8 mouse cellular contexts compared by ENCODE assay signal in genomic region chr8:71370711-71371235, GRCm38 (mm10). TPM values are rescaled to one million over a fixed set of nuclear protein-coding genes. Genes with fewer than 3 reads are reported as not detected.
DNase-seq lines count a peak whose midpoint lies in the region; ATAC-seq and TF ChIP-seq lines count a peak whose summit lies in the region.

No protein-coding gene starts in this region.

- TF ChIP-seq CTCF in lung, adult 2 months (IDR thresholded peaks at IDR 0.05; ENCODE audit: insufficient read depth, low read length), result no peak

- H3K4me2 ChIP-seq in hindbrain, embryonic 15.5 days, result peak overlapping the region; percentile 63
- peak overlapping the region; percentile 51 for H3K4me2 ChIP-seq in neural tube, embryonic 12.5 days (replicated peaks)

- H3K9ac ChIP-seq in hindbrain, embryonic 15.5 days, result peak overlapping the region; percentile 50
- H3K9ac ChIP-seq in neural tube, embryonic 12.5 days, result no peak overlapping the region

- peak overlapping the region; percentile 63; the same call in 1 of the 2 replicates for H3K27ac ChIP-seq in brown adipose tissue, adult 24 weeks (replicated peaks; ENCODE audit: low read depth, low read length)
- H3K27ac ChIP-seq in hindbrain, embryonic 15.5 days (replicated peaks), result peak overlapping the region; percentile 84
- no peak overlapping the region for H3K27ac ChIP-seq in neural tube, embryonic 12.5 days

- peak overlapping the region; percentile 94 for H3K4me3 ChIP-seq in lung, adult 2 months (replicated peaks; ENCODE audit: extremely low read depth, low read depth, low read length)
- H3K4me3 ChIP-seq in brown adipose tissue, adult 24 weeks (ENCODE audit: insufficient read depth, low read depth, low read length), result 0 out of 2 replicates have a peak overlapping the region, but pooled peaks have one; percentile 11
- H3K4me3 ChIP-seq in hindbrain, embryonic 15.5 days, result peak overlapping the region; percentile 56
- peak overlapping the region; percentile 74 for H3K4me3 ChIP-seq in neural tube, embryonic 12.5 days

- intact Hi-C loops in gastrocnemius, postnatal 14 days (cut with DNase I; ENCODE audit: low total_unique reads), result loop anchor here (5.0 to 10.0 kb wide), 2 partner anchors 37 to 94 kb away; partner anchors contain the start of genes Abhd8, Ankle1, Dda1 and Mrpl34

- H3K9me3 ChIP-seq in hindbrain, embryonic 15.5 days, result no peaks in the 10 kb centered on the region
- no peaks in the 10 kb centered on the region for H3K9me3 ChIP-seq in neural tube, embryonic 12.5 days

- DNase-seq in lung, adult 2 months, result no peak
- no peak for DNase-seq in lung, adult 18-20 months
- no peak for DNase-seq in gastrocnemius, postnatal 14 days
- DNase-seq in right cerebral cortex, postnatal 25 days, result no peak
- no peak for DNase-seq in lung, postnatal 36 days

- no peaks in the 10 kb centered on the region for H3K27me3 ChIP-seq in hindbrain, embryonic 15.5 days
- no peaks in the 10 kb centered on the region for H3K27me3 ChIP-seq in neural tube, embryonic 12.5 days (replicated peaks)

- no peak for TF ChIP-seq POLR2A in lung, adult 2 months (IDR thresholded peaks at IDR 0.05; ENCODE audit: borderline replicate concordance, extremely low read depth, low read depth, low read length)

- H3K4me1 ChIP-seq in lung, adult 2 months (ENCODE audit: control insufficient read depth, insufficient read depth, low read length), result peaks cover 16% of the 10 kb centered on the region
- H3K4me1 ChIP-seq in brown adipose tissue, adult 24 weeks (ENCODE audit: control insufficient read depth, insufficient read depth, insufficient read length, low read length), result peaks cover 8% of the 10 kb centered on the region; the same call in 1 of the 2 replicates
- peaks cover 40% of the 10 kb centered on the region for H3K4me1 ChIP-seq in hindbrain, embryonic 15.5 days (replicated peaks)
- peaks cover 35% of the 10 kb centered on the region for H3K4me1 ChIP-seq in neural tube, embryonic 12.5 days

- 13% methylated on average over 5 of the region's 5 CpGs for WGBS in lung, adult 2 months
- WGBS in hindbrain, embryonic 15.5 days, result 30% methylated on average over 5 of the region's 5 CpGs
- 18% methylated on average over 5 of the region's 5 CpGs for WGBS in neural tube, embryonic 12.5 days

- ATAC-seq in hindbrain, embryonic 15.5 days (ENCODE audit: low FRiP score, low read depth), result no peak
- ATAC-seq in neural tube, embryonic 12.5 days (ENCODE audit: low FRiP score, low read depth), result no peak

- peaks cover 10% of the 10 kb centered on the region; the same call in 1 of the 2 replicates for H3K36me3 ChIP-seq in hindbrain, embryonic 15.5 days
- peaks cover 26% of the 10 kb centered on the region for H3K36me3 ChIP-seq in neural tube, embryonic 12.5 days

RNA-seq across cellular contexts. Expression of gene Ocel1, which starts 0.3 kb away (rescaled TPM):
- 16.9 and 21.1 TPM in 2 replicates for polyA plus RNA-seq in lung, adult 2 months (2012; rRNA removed)
- polyA plus RNA-seq in brown adipose tissue, adult 24 weeks (2012; ENCODE audit: insufficient read depth, insufficient read length, missing spikeins), result 8.3 and 9.1 TPM in 2 replicates
- polyA plus RNA-seq in hindbrain, embryonic 15.5 days (2015; fragmentation: Nextera tagmentation; extraction: Ambion mirVana), result 6.6 and 7.4 TPM in 2 replicates
- polyA plus RNA-seq in neural tube, embryonic 12.5 days (2016; fragmentation: Nextera tagmentation; extraction: Ambion mirVana), result 5.3 and 5.7 TPM in 2 replicates
- 1 to 10 TPM; 5.9 to 7.5 TPM for total RNA-seq in gastrocnemius, postnatal 14 days (2021)

RNA-seq across cellular contexts. Expression of gene Use1, which starts 4.1 kb away (rescaled TPM):
- 111 and 121 TPM in 2 replicates for polyA plus RNA-seq in lung, adult 2 months (2012; rRNA removed)
- polyA plus RNA-seq in brown adipose tissue, adult 24 weeks (2012; ENCODE audit: insufficient read depth, insufficient read length, missing spikeins), result 116 and 173 TPM in 2 replicates
- polyA plus RNA-seq in hindbrain, embryonic 15.5 days (2015; fragmentation: Nextera tagmentation; extraction: Ambion mirVana), result 113 TPM in 2 replicates
- 82.8 and 91.6 TPM in 2 replicates for polyA plus RNA-seq in neural tube, embryonic 12.5 days (2016; fragmentation: Nextera tagmentation; extraction: Ambion mirVana)
- total RNA-seq in gastrocnemius, postnatal 14 days (2021), result 10 to 100 TPM; 96.4 to 100.0 TPM

RNA-seq across cellular contexts. Expression of gene Nr2f6, which starts 11.0 kb away (rescaled TPM):
- 133 and 205 TPM in 2 replicates for polyA plus RNA-seq in lung, adult 2 months (2012; rRNA removed)
- polyA plus RNA-seq in brown adipose tissue, adult 24 weeks (2012; ENCODE audit: insufficient read depth, insufficient read length, missing spikeins), result 43.4 and 56.0 TPM in 2 replicates
- 29.3 and 31.4 TPM in 2 replicates for polyA plus RNA-seq in hindbrain, embryonic 15.5 days (2015; fragmentation: Nextera tagmentation; extraction: Ambion mirVana)
- 61.5 and 67.0 TPM in 2 replicates for polyA plus RNA-seq in neural tube, embryonic 12.5 days (2016; fragmentation: Nextera tagmentation; extraction: Ambion mirVana)
- 10 to 100 TPM; 16.0 to 21.5 TPM for total RNA-seq in gastrocnemius, postnatal 14 days (2021)

RNA-seq across cellular contexts. Expression of gene Ushbp1, which starts 24.8 kb away (rescaled TPM):
- 155 and 170 TPM in 2 replicates for polyA plus RNA-seq in lung, adult 2 months (2012; rRNA removed)
- polyA plus RNA-seq in brown adipose tissue, adult 24 weeks (2012; ENCODE audit: insufficient read depth, insufficient read length, missing spikeins), result 12.8 and 20.7 TPM in 2 replicates
- polyA plus RNA-seq in hindbrain, embryonic 15.5 days (2015; fragmentation: Nextera tagmentation; extraction: Ambion mirVana), result 7.6 and 7.7 TPM in 2 replicates
- polyA plus RNA-seq in neural tube, embryonic 12.5 days (2016; fragmentation: Nextera tagmentation; extraction: Ambion mirVana), result 6.0 and 6.8 TPM in 2 replicates
- total RNA-seq in gastrocnemius, postnatal 14 days (2021), result 10 to 100 TPM; 11.0 to 12.9 TPM

RNA-seq across cellular contexts. Expression of gene Babam1, which starts 25.9 kb away (rescaled TPM):
- 120 and 145 TPM in 2 replicates for polyA plus RNA-seq in lung, adult 2 months (2012; rRNA removed)
- 78.3 and 79.0 TPM in 2 replicates for polyA plus RNA-seq in brown adipose tissue, adult 24 weeks (2012; ENCODE audit: insufficient read depth, insufficient read length, missing spikeins)
- polyA plus RNA-seq in hindbrain, embryonic 15.5 days (2015; fragmentation: Nextera tagmentation; extraction: Ambion mirVana), result 96.4 and 99.4 TPM in 2 replicates
- 95.6 and 100 TPM in 2 replicates for polyA plus RNA-seq in neural tube, embryonic 12.5 days (2016; fragmentation: Nextera tagmentation; extraction: Ambion mirVana)
- total RNA-seq in gastrocnemius, postnatal 14 days (2021), result 10 to 100 TPM; 61.3 to 66.5 TPM

Comparison
In these comparisons a context has a peak if more than half of its experiments do, and no peak if none do; other contexts are left out.
1. H3K4me3 ChIP-seq: peak in every context shown above with its lines; median percentile 94 in lung, adult 2 months; 74 in neural tube, embryonic 12.5 days; 56 in hindbrain, embryonic 15.5 days; 11 in brown adipose tissue, adult 24 weeks.